Mouse (Mus musculus) urinary bladder, adult 18-20 months (tissue): ENCODE data around the gene Zpbp2.
A peak's percentile ranks its signal among the peaks of the same experiment; 100 is the strongest.

ENCODE experiments used
- DNase-seq, 2 experiments: peaks; one replicate each; pipeline ENCODE4 v3.0.0; 2022; ENCODE audit warnings: low spot score in 2 of 2, mixed read lengths in 2 of 2

Zpbp2 gene

DNA sequence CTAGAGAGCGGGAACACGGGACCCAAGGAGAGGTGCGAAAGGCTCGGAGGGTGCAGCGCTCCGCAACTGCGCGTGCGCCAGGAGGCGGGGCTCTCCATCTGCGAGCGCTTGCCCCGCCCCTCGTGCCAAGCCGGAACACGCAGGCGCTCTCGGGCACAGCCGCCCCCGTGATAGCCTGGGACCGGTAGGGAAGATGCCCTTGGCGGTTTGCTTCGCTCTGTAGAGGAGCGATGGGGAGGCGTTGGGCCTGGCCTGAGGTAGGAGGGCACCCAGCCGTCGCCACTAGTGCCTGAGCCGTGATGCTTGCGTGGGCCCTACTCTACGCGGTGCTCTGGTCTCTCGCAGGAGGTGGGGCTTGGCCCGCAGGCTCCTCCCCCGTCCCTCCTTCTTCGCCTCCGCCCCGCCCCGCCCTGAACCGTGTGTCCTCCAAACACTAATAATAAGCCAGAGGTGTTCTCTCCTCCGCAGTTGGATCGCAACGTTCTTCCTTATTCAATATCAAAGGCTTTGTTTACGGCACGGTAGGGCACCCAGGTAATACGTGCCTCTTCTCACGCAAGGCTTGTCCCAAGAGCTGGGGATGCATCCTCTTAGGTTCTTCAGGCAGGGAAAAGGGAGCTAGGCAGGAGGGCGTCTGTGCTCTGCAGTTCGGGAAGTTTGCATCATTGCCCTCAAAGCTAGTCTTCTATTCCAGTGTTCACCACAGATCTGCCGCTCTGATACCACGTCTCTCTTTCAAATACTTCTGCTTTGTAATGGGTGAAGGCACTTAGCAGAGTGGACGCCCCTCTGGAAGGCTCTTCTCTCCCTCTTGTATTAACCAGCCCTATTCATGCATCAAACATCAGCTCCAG is at the start of gene Zpbp2:
Gene Zpbp2 (plus strand): TSS at position 123 of the 854 bp plus-strand sequence.
- DNase-seq, result peak; percentile 81 to 91

DNA sequence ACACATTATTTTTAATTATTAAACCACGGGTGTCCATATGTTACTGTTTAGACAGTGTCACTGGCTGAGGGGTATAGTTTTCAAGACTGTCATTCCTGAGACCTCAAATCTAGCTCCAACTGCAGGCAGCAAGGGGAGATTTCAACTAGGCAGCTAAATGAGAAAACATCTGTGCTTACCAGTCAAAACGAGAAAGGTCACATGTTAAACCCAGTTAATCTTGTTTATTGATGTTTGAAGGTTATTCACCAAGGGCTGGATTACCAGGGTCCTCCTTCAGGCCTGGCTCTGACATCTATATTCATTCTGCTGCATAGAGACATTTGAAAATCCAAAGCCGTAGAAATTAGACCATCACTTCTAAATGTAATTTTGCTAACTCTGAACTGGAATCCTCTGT is 46.0 kb upstream of the Zpbp2 start:
- DNase-seq, result no peak

DNA sequence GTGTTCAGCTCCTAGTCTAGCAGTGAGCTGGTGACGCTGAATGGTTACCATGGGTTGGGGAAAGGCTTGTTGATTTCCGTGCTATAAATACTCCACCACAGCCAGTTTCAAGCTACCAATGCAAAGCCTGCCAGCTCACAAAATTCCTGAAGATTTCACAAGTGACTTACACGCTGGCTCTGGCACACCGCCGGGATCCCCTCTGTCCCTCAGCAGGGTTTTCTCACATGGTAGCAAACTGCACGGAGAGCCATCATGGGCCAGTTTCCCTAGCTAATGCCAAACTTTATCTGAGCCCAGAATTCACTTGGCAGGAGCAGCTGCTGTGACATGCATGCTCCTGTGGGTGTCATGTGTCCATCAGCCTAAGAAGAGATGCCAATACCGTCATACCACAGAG is 41.5 kb upstream of the Zpbp2 start:
- no peak for DNase-seq

DNA sequence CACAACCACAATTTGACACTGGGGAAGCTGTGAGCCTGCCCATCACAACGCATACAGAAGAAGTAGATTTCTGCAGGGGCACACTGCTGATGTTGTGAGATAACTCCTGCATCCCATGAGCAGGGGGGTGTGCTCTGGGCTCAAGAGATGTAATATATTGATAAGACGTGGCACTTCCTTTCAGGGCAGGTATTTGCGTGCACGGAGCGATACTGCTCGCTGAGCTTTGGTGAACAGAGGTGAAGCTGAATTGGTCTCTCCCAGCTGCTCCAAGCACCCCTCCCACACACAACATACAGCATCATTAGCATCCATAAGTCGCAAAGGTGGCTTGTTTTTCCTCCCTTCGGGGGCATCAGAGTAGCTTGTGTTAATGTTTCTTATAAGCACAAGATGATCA is 40.8 kb upstream of the Zpbp2 start:
- DNase-seq, result peak in 1 of 2 experiments; percentile 38

- DNase-seq, result no peak
These were observed 38.0 kb upstream of the Zpbp2 start for GRCm38 (mm10) chr11:98512881-98513280.

DNA sequence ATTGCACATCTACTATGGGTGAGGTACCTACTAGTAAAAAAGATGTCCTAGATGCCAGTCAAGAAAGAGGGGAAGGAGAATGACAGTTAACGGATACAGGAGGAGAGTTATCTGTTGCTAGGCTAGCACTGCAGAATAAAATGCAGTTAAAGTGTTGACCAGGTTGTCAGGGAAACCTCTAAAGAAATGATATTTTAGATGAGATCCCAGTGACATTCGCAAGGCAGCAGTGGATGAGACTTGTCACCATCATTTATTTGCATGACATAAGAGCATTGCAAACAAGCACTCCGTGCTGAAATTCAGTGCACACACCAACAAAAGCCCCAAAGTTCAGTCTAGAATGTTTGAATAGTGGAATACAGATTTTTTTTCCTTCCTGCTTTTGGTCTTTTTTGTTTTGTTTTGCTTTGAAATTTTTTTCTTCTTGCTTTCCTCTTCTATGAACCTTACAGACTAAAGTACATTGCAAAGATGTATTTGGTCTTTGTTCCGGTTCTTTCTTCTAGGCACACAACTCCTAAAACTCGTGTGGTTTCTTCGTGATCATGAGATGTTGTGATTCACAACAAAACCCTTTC is 37.5 kb upstream of the Zpbp2 start:
- DNase-seq, result no peak

GRCm38 (mm10) chr11:98520468-98520867 is 30.4 kb upstream of the Zpbp2 start:
- DNase-seq, result peak in 1 of 2 experiments; percentile 32

- no peak for DNase-seq
These were observed 25.8 kb upstream of the Zpbp2 start for GRCm38 (mm10) chr11:98525140-98525539.

- no peak for DNase-seq
These were observed 24.0 kb upstream of the Zpbp2 start for GRCm38 (mm10) chr11:98526824-98527461.

DNA sequence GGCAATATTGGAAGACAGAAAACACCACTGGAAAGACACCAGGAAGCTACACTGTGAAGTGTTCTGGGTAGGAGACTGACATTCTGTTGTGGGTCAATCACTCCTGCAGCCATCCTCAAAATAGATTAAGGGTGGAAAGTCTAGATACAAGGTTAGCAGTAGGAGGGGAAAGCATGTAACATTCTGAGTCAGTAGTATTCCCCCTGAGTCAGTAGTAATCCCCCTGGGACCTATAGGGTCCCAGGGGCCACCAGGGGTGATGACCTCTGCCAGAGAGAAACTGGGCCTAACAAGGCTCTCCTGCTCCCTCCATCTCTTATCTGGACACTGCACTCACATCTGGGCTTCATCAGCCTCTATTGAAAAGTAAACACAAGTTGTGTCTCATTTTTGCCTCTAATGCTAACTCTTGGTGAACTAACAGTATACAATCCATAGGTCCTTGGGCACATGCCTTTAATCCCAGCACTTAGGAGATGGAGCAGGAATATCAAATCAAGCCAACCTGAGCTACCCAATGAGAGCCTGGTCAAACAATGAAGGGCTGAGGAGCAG is 13.3 kb upstream of the Zpbp2 start:
- DNase-seq, result no peak

DNA sequence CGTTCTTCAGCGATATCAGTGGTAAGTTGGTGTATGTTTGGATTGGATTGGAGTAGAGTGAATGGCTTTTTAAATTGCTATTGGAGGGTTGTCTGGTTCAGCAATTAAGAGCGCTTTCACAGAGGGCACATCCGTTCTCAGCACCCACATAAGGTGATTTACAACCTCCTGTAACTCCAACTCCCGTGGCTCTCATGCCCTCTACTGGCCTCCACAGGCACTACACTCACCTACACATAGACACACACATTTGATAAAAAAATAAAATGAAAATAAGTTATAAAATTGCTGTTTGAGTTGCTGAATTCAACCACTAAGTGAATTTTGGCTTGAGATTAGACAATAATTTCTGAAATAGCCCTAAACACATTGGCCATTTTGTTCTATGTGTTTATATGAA is 10.6 kb upstream of the Zpbp2 start:
- no peak for DNase-seq

- DNase-seq, result no peak
These were observed 8.3 kb upstream of the Zpbp2 start for GRCm38 (mm10) chr11:98542553-98542952.

GRCm38 (mm10) chr11:98543414-98543813 is 7.5 kb upstream of the Zpbp2 start:
- DNase-seq, result no peak

DNA sequence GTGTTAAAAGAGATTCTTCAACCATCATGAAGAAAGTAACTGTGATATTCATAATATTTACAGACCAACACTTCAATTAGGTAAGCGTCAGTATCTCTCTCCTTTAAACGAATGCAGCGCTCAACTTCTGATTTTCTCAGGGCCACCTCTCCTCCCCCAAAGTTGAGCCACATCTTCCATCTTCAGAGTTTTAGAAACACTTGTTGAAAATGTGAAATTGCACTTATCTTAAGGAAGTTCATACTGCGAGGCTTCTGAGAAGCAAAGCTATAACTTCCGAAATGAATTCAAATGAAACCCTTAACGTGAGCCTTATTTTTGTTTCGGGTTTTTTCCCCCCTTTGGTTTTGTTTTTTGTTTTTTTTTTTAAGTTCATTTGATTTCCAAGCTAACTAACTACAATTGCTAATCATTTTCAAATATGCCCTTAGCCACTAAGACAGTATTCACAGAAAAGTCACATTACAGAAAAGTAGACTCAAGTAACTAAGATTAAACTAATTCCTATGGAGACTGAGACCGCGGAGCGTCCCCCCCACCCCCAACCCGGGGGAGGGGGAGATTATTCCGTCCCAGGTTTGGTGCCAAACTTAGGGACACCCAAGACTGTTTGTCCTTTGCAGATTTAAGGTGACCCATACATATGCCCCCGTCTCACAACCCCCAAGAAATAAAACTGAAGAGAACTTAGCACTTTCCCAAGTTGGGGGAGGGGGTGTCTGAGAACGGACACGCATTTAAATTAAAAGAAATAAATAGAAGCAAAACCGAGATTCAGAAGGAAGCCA is 5.8 kb upstream of the Zpbp2 start:
- peak in 1 of 2 experiments; percentile 20 for DNase-seq

DNA sequence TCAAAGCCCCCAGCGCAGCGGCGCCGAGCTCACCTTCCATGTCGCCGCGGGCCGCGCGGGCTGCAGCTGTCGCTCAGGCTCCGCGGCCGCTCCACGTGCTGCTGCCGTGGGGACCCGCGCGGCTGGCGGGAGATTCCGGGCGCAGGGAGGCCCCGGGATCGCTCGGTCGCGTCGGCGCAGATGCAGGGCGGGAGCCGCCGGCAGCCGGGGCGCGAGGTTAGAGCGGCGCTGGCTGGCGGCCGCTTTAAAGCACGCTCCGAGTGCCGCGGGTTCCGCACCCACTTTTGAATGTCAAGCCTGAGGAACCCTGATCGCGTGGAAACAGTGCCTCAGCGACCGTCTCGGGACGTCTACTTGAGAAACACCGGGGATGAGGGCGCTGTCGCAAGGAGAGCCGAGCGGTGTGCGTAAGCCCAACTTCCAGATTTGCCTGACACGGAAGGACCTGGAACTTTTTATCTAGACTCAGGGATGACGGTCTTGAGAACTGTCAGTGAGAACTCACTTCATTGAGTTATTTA is 5.1 kb upstream of the Zpbp2 start, which contains the start of gene Ikzf3:
Gene Ikzf3 (minus strand): TSS at position 321 of the 521 bp plus-strand sequence.
- DNase-seq, result peak; percentile 25 to 68

- DNase-seq, result no peak
These were observed 4.2 kb upstream of the Zpbp2 start for GRCm38 (mm10) chr11:98546529-98547307.

DNA sequence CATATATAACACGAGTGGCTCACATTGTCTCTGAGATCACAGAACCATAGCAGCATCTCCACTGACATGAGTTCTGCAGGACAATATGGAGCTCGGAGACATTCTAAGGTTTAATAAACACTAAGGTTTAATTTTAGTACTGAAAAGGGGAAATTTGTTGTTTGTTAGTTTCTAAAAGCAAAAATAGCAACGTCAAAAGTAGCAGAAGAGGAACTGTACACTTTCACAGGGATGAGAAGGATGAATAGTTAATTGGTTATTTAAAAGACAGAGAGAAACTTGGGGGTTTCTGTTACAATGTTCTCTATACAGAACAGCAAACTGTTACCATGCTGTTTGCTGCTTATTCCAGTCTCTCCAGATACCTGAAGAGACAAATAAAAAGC is 3.6 kb upstream of the Zpbp2 start:
- DNase-seq, result no peak

DNA sequence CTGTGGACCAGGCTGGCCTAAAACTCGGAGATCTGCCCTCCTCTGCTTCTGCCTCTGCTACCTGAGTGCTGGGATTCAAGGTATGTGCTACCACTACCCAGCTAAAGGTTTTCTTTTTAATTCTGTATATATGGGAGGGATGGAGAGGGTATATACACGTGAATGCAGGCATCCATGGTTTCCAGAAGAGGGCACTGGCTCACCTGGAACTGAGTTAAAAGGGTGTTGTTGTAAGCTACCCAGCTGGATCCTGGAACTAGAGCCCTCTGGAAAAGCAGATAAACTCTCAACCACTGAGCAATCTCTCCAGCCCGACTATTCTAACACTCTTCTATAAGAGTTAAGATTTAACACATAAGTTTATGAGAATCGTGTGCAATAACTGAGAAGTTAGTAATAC is 1.5 kb upstream of the Zpbp2 start:
- no peak for DNase-seq

DNA sequence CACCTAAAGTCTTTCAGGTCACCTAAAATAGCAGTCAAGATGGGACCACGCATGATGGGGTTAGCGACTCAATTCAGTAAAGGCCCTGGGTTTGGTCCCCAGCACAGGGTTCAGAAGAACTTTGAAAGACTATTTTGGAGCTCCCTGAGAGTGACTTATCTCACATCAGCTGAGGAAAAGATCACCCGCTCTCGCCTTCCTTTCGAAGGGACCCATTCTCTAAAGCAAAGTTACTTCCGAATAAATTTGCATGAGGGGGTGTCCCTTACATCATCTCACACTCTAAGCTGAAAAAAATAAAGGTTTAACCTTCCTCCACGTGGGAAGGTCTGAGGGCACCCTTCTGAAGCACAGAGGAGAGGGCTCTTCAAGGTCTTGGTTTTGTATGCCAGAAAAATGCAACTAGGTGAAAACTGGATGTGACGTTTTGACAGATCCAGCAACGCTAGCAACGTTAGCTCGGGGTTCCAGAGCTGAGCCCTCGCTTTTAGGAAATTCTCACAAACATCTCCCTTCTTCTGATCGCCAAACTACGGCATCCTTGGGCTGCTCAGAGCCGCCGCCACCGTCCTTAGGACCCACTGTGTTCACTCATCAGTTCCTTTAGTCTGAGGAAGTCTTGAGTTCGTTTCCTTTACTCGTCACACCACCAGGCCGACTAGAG is 454 bp upstream of the Zpbp2 start:
- DNase-seq, result no peak

DNA sequence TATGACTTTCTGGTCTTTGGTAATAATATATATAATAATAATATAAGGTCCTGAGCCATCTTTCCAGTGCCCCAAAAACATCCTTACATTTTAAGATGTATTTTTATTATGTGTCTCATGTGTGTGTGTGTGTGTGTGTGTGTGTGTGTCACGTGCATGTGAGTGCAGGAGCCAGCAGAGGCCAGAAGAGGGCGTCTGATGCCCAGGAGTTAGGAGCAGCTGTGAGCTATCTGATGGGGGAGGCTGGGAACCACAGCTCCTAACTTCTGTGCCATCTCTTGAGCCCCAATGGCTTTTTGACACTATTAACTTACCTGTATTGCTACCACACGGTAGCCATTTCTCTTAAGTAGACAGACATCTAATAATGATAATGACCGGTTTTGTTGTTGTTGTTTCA is 3.1 kb downstream of the Zpbp2 start:
- no peak for DNase-seq
